Mouse (Mus musculus) 3134 (cell line): Measurements from ENCODE around the gene Gm2696.

Experiments
- DNase-seq: peaks from one replicate; pipeline ENCODE4 v3.0.0-alpha.2; 2011; ENCODE audit warnings: low spot score; ENCODE audit not compliant: insufficient read length; ENCODE audit errors: extremely low read depth

Gene Gm2696

DNA sequence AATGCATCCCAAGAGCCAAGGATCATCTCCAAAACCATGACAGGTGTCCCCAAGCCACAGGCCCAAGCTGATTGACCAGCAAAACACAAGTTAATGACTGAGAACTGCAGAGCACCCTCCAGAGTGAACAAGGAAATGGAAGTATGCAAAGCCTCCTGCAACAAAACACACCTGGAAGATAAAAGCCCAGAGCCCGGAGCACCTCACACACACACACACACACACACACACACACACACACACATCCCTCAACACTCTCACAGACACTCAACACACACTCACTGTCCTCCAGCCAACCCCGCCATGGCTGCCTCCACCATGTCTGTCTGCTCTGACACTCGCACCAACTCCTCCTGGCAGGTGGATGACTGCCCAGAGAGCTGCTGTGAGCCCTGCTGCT, 32.0 kb downstream of the Gm2696 start, which contains the start of gene Gm36176:
Gene Gm36176 (plus strand): TSS at position 301 of the 400 bp plus-strand sequence.
- no peak for DNase-seq

DNA sequence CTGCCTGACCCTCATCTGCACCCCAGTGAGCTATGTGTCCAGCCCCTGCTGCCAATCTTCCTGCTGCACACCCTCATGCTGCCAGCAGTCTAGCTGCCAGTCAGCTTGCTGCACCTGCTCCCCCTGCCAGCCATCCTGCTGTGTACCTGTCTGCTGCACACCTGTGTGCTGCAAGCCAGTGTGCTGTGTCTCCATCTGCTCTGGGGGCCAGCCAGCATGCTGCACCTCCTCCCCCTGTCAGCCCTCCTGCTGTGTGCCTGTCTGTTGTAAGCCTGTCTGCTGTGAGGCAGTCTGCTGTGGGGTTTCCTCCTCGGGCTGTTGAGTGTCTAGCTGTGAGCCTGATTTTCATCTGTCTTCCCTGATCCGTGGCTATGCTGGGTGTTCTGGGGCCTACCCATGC, 32.5 kb downstream of the Gm2696 start:
- no peak for DNase-seq

DNA sequence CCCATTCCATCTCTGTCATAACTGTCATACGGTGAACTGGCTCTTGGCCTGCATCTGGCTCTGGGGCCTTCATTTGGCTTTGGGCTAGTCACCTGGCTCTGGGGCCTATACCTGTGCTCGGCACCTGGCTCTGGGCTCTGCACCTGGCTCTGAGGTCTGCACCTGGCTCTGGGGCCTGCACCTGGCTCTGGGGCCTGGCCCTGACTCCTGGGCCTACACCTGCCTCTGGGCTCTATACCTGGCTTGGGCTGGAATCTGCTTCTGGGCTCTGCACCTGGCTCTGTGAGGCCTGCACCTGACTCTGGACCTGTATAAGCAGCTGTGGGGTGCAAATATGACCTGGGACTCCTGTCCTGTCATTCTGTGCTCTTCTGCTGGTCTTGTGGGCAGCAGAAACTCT, 33.1 kb downstream of the Gm2696 start:
- DNase-seq = no peak

DNA sequence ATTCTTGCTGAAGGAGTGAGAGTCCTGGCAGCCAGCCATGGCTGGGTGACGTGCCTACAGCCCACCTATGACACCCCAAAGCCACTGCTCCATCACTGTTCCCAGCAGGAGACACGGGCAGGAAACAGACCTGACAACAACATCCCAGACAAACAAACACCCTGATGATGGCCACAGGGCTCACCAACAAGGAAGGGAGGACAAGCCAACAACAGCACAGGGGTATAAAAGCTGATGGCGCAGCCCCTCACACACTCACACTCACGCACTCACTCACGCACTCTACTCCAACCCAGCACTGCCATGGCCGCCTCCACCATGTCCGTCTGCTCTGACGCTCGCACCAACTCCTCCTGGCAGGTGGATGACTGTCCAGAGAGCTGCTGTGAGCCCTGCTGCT, 38.1 kb downstream of the Gm2696 start, which contains the start of gene Gm10318:
Gene Gm10318 (plus strand): TSS at position 301 of the 400 bp plus-strand sequence.
- DNase-seq = no peak

- DNase-seq = no peak
These were observed 47.2 kb downstream of the Gm2696 start, which contains the start of gene Gm3285 for GRCm38 (mm10) chr10:77861675-77862074. Gm3285 (plus strand) TSS chr10:77861975.

- DNase-seq = no peak
These were observed 49.7 kb downstream of the Gm2696 start for GRCm38 (mm10) chr10:77864067-77864761.

DNA sequence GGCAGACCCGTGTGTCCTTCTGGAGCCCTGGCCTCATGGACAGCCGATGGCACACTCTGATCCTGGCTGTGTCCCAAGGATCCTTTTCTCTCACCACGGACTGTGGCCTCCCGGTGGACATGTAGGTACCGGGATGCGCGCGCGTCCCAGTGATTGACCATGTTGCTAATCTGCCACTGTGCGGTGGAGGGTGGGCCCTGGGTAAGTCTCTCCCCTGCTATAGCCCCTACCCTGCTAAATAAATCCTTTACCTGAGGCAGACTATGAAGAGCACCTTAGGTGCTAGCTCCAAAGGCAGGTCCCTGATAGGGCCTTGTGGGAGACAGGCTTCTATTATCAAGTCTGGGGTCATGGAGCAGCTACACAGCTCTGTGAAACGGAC, 50.3 kb downstream of the Gm2696 start:
- DNase-seq = no peak

GRCm38 (mm10) chr10:77867546-77867945, 53.1 kb downstream of the Gm2696 start:
- no peak for DNase-seq

DNA sequence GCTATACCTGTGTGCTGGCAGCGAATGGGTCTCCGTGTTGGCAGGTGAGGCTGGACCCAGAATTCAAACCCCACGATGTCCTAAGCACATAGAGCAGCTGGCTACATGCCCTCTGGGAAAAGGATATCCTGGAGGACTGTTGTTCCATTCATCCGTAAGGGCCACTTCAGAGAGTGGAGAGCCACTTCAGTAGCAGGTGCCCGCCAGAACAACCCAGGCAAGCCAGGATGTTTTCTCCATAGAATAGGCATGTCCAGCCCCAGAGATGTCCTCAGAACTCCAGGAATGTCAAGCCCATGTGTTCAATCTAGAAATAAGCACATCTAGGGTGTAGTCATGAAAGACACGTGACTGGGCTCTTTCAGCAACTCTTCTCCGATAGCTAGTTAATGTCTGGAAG, 55.2 kb downstream of the Gm2696 start:
- DNase-seq = no peak

DNA sequence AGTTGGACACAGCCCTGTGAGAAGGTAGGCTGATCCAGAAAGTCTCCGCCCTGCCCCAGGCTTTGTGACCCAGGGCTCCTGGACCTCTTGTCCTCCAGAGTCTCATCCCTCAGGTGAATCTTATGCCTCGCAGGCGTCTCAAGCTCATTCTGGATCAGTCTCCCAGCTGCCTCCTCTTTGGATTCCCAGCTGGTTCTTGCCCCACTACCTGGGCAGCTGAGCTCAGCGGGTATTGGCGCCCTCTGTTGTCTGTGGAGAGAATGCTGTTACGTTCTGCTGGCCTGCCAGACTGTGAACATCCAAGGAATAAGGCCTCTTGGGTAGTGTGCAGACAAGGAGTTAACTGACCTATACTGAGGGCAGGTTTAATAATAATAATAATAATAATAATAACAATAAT, 64.5 kb downstream of the Gm2696 start:
- no peak for DNase-seq

GRCm38 (mm10) chr10:77880305-77880704, 65.8 kb downstream of the Gm2696 start:
- no peak for DNase-seq

DNA sequence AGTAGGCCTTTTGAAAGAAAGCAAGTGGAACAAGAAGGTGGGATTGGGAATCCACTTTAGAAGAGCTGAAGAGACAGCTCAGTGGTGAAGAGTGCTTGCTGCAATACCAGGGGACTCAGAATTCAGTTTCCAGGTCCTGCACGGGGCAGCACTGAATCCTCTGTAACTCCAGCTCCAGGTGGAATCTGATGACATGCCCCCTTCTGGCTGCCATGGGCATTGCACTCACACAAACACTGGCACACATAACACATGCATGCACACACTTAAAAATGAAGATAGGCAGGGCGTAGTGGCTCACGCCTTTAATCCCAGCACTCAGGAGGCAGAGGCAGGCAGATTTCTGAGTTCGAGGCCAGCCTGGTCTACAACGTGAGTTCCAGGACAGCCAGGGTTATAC, 68.1 kb downstream of the Gm2696 start:
- DNase-seq = no peak
